Mouse (Mus musculus) colon, adult 2 months (tissue): ENCODE measurements around the gene Myh1. TPM values are rescaled to one million over a fixed set of nuclear protein-coding genes. Genes with fewer than 3 reads are reported as not detected.

Experiments
- polyA plus RNA-seq: library from polyadenylated mRNA; depleted of rRNA; stranded (reverse); fragments of >200 nt; gene quantifications from 2 replicates; pipeline ENCODE4 v1.2.3, GENCODE M21; 2012; rRNA removed

Gene Myh1
- polyA plus RNA-seq, result not detected in 2 replicates

GRCm38 (mm10) chr11:67199752-67200151 is at the start of gene Myh1:
Myh1 (plus strand) TSS chr11:67200052.

GRCm38 (mm10) chr11:67170727-67171126 is 29.1 kb upstream of the Myh1 start, which contains the start of gene Myh2:
Myh2 (plus strand) TSS chr11:67171027.

GRCm38 (mm10) chr11:67237481-67238079 is 37.7 kb downstream of the Myh1 start, which contains the start of gene Myh4:
Myh4 (plus strand) TSS chr11:67238029.

Other genes with a start within 250 kb of the Myh1 start
- gene Tmem238l, start 243.4 kb upstream of the Myh1 start, polyA plus RNA-seq, result 81.8 and 86.0 TPM in 2 replicates
- gene Tmem220, start 174.9 kb upstream of the Myh1 start, polyA plus RNA-seq, result 2.8 and 4.1 TPM in 2 replicates
- 7.2 and 8.4 TPM in 2 replicates for gene Adprm, start 147.5 kb upstream of the Myh1 start, polyA plus RNA-seq
- gene Sco1, start 147.4 kb upstream of the Myh1 start, polyA plus RNA-seq, result 9.7 and 11.0 TPM in 2 replicates
- gene Myh3, start 121.8 kb upstream of the Myh1 start, polyA plus RNA-seq, result 0.01 and 0.06 TPM in 2 replicates
- gene Myh2, start 29.0 kb upstream of the Myh1 start, polyA plus RNA-seq, result 0.09 and 0.24 TPM in 2 replicates
- gene Myh4, start 38.0 kb downstream of the Myh1 start, polyA plus RNA-seq, result not detected in 2 replicates
- gene Myh8, start 77.1 kb downstream of the Myh1 start, polyA plus RNA-seq, result not detected in 2 replicates
- gene Myh13, start 121.6 kb downstream of the Myh1 start, polyA plus RNA-seq, result not detected in 2 replicates